Mouse (Mus musculus) hindbrain, embryonic 10.5 days (tissue): Measurements from ENCODE around the gene Aldh4a1. TPM values are rescaled to one million over a fixed set of nuclear protein-coding genes. Genes with fewer than 3 reads are reported as not detected.

Source experiments
- polyA plus RNA-seq: library from polyadenylated mRNA; unstranded; fragments of >200 nt; fragmentation: Nextera tagmentation; extraction: Ambion mirVana; gene quantifications from 2 replicates; pipeline ENCODE4 v1.2.1, GENCODE M21; 2016

Gene Aldh4a1
- polyA plus RNA-seq, 1 experiment from 2014 or later, result 22.5 TPM

Other genes with a start within 250 kb of the Aldh4a1 start
- 3.6 and 4.6 TPM in 2 replicates for gene Iffo2, start 92.3 kb upstream of the Aldh4a1 start, polyA plus RNA-seq
- not detected in 2 replicates for gene Gm21969, start 19.7 kb upstream of the Aldh4a1 start, polyA plus RNA-seq
- not detected in 2 replicates for gene Tas1r2, start 30.7 kb downstream of the Aldh4a1 start, polyA plus RNA-seq
- gene Pax7, start 210.7 kb downstream of the Aldh4a1 start, polyA plus RNA-seq, result 2.3 and 2.6 TPM in 2 replicates